Mouse (Mus musculus) G1E (cell line): ENCODE results near the gene Nudt2.

Experiments used
- CTCF ChIP-seq: IDR thresholded peaks from 2 replicates; pipeline ENCODE4 v1.5.1; 2012; ENCODE audit warnings: low read depth, low read length, inconsistent platforms, mixed read lengths
- GATA1 ChIP-seq: IDR thresholded peaks from 2 replicates; pipeline ENCODE4 v1.6.1; 2012; ENCODE audit warnings: borderline replicate concordance, low read length, inconsistent platforms, mixed read lengths
- POLR2AphosphoS5 ChIP-seq: IDR thresholded peaks from 2 replicates; pipeline ENCODE4 v1.6.1; 2012; ENCODE audit warnings: low read depth, low read length, inconsistent platforms; ENCODE audit not compliant: insufficient replicate concordance
- TAL1 ChIP-seq: conservative IDR thresholded peaks from 2 replicates; pipeline ENCODE4 v1.6.1; 2012; ENCODE audit warnings: low read depth, low read length, inconsistent platforms, mixed read lengths

- no peak for TF ChIP-seq CTCF
- no peak for TF ChIP-seq GATA1
- TF ChIP-seq TAL1: no peak
- no peak for TF ChIP-seq POLR2AphosphoS5
These were observed 52.3 kb downstream of the Nudt2 start, which contains the start of gene 1110017D15Rik for GRCm38 (mm10) chr4:41517233-41517632.
